Mouse (Mus musculus): ENCODE results near the gene Sbds.

- TF ChIP-seq CTCF (conservative IDR thresholded peaks at IDR 0.05; ENCODE audit: insufficient read depth, insufficient read length, low read depth, low read length) = no peak
- TF ChIP-seq POLR2A (IDR thresholded peaks at IDR 0.05; ENCODE audit: low read depth, low read length) = no peak
These were observed 7.5 kb downstream of the Sbds start for GRCm38 (mm10) chr5:130247823-130248222.

Data from kidney, adult 2 months (tissue).